Mouse (Mus musculus): Measurements from ENCODE around the gene Ky. TPM values are rescaled to one million over a fixed set of nuclear protein-coding genes. Genes with fewer than 3 reads are reported as not detected.

Ky gene
- polyA plus RNA-seq, 1 experiment from 2014 or later, result 0.19 TPM

DNA sequence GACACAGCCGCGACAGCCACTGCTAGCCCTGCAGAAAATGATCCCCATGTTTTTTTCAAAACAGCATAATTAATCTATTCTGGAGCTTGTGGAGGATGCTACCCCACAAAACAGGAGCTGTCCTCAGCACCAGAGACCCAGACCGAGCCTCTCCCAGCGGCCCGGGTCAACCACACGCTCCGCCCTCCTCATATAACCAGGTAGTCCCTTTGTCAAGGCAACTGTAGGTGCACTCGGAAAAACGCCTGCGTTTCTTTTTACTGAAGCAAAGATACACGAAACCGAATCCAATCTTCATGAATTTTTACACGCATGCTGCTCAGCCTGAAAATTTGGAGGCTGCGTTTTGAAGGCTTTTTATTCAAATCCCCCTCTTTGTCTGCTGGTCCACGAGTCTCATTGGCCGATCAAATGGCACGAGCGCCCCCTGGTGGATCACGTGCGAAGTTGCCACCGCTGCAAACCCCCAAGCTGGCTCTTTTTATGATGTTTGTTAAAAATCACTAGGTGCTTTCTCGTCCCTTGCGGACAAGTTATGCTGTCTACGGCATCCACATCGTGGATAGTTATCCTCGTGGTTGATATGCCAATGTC is 39.3 kb downstream of the Ky start:
- 1% methylated on average over 26 of the region's 26 CpGs for WGBS
- no peaks in the 10 kb centered on the region for H3K9me3 ChIP-seq (replicated peaks)
- peak; percentile 90 for DNase-seq (ENCODE audit: low spot score)
- peaks cover 50% of the 10 kb centered on the region for H3K4me1 ChIP-seq
- H3K36me3 ChIP-seq, result no peaks in the 10 kb centered on the region
- H3K4me3 ChIP-seq, result peak overlapping the region; percentile 53
- H3K27ac ChIP-seq (replicated peaks), result peak overlapping the region; percentile 86
- H3K27me3 ChIP-seq (ENCODE audit: low read depth, poor library complexity, severe bottlenecking), result peaks cover 71% of the 10 kb centered on the region

GRCm38 (mm10) chr9:102545406-102546255 is 40.1 kb downstream of the Ky start:
- DNase-seq (ENCODE audit: low spot score), result peak; percentile 70
- Histone ChIP-seq H3K27ac (replicated peaks) (peak overlapping the region; percentile 86), H3K4me3 (peak overlapping the region; percentile 53), H3K9me3 (replicated peaks) (no peaks in the 10 kb centered on the region), H3K36me3 (no peaks in the 10 kb centered on the region), H3K27me3 (ENCODE audit: low read depth, poor library complexity, severe bottlenecking) (peaks cover 71% of the 10 kb centered on the region), H3K4me1 (peaks cover 50% of the 10 kb centered on the region)
- 17% methylated on average over 22 of the region's 22 CpGs for WGBS

DNA sequence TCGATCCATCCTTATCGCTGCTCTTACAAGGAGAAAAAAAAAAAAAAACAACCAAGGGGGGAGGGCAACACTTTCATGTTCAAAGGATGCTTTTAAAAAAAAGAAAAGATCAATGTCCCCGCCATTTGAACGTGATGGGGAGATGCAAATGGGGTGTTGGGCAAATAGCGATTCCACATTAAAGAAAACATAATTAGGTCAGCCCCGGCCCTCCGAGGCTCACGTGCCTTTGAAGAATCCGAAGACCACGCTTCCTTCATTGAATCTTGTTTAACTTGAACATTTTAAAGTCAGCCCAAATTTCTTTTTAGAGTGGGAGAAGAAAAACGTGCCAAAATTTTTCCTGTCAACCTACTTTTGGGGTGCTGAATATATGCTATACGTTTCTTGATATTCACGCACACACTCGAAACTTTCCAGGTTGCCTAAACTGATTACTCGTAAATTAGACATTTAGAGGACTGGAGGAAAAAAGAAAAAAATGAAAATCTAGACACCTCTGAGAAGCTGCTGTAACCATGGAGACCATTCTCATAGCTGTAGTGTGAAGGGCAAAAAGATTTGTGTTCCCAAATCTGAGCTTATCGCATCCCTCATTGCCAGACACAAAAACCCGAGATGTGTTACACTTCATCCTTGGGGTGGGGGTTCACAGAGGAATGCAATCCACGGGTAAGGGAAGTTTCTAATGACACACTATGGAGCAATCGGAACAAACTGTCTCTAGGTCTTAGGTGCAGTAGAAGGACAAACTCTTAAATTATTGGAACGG is 40.9 kb downstream of the Ky start:
- Histone ChIP-seq H3K27me3 (ENCODE audit: low read depth, poor library complexity, severe bottlenecking) (peaks cover 72% of the 10 kb centered on the region), H3K27ac (replicated peaks) (no peak overlapping the region), H3K9me3 (replicated peaks) (no peaks in the 10 kb centered on the region), H3K4me3 (peak overlapping the region; percentile 53), H3K4me1 (peaks cover 50% of the 10 kb centered on the region), H3K36me3 (no peaks in the 10 kb centered on the region)
- no peak for DNase-seq (ENCODE audit: low spot score)
- 56% methylated on average over 20 of the region's 20 CpGs for WGBS

DNA sequence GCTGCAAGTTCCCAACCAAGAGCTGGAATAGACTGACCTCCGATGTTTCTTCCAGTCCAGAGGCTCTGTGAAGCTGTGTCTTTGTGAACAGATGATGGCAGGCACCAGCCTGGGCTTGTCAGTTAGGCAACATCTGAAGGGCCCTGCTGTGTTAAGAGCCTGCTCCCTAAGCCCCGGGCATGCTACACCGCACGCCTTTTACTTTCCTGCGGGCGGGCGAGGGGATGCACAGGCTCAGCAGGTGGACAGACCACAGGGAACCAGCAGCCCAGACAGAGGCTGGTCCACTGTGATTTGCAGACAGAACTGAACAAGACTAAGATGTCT is 41.4 kb downstream of the Ky start:
- Histone ChIP-seq H3K36me3 (no peaks in the 10 kb centered on the region), H3K4me1 (peaks cover 50% of the 10 kb centered on the region), H3K4me3 (no peak overlapping the region), H3K9me3 (replicated peaks) (no peaks in the 10 kb centered on the region), H3K27me3 (ENCODE audit: low read depth, poor library complexity, severe bottlenecking) (peaks cover 69% of the 10 kb centered on the region), H3K27ac (replicated peaks) (peak overlapping the region; percentile 30; the same call in 1 of the 2 replicates)
- WGBS, result 17% methylated on average over 7 of the region's 7 CpGs
- DNase-seq (ENCODE audit: low spot score), result peak; percentile 37

DNA sequence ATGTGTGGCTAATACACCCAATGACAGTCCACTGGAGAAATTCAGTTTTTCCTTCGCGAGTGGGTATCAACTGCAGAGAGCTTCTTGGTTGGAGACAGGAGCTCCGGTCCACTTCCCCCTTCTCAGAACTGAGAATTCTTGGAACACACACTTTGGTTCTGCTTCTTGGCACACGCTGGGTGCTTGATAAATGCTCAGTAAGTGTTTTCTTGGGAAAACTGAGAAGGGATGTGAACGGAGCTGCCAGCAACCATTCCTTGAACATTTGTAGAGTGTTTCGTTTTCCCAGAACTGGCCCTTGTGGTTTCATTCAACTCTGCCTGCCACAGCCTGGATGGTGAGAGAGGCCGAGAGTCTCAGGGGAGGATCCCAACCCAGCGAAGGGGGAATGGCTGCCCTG is 43.7 kb downstream of the Ky start:
- Histone ChIP-seq H3K4me1 (peaks cover 32% of the 10 kb centered on the region), H3K9me3 (replicated peaks) (no peaks in the 10 kb centered on the region), H3K36me3 (no peaks in the 10 kb centered on the region), H3K27me3 (ENCODE audit: low read depth, poor library complexity, severe bottlenecking) (peaks cover 46% of the 10 kb centered on the region), H3K4me3 (no peak overlapping the region), H3K27ac (replicated peaks) (no peak overlapping the region)
- WGBS, result 84% methylated on average over 8 of the region's 8 CpGs
- no peak for DNase-seq (ENCODE audit: low spot score)

- DNase-seq (ENCODE audit: low spot score), result no peak
- Histone ChIP-seq H3K27ac (replicated peaks) (no peak overlapping the region), H3K27me3 (ENCODE audit: low read depth, poor library complexity, severe bottlenecking) (peaks cover 39% of the 10 kb centered on the region), H3K4me1 (peaks cover 8% of the 10 kb centered on the region), H3K4me3 (no peak overlapping the region), H3K9me3 (replicated peaks) (no peaks in the 10 kb centered on the region), H3K36me3 (no peaks in the 10 kb centered on the region)
- 87% methylated on average over 10 of the region's 10 CpGs for WGBS
These were observed 46.2 kb downstream of the Ky start for GRCm38 (mm10) chr9:102551771-102552170.

DNA sequence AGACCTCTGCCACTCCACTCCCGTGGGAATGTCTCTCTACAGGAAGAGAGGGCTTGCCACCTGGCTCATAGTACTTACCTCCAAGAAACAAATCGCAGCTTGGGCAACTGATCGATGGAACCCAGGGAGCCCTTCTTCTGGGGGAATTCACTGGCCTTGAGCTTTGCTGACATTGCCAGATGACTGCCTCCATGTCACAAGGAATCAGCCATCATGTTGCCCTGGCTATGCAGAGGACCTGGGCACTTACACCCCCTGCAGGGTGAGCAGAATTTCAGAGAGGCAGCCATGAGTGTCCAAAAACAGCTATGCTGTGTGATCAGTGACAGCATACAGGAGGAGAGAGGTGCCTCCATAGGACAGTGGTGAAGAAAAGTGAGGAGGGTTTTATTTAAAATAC is 48.2 kb downstream of the Ky start:
- Histone ChIP-seq H3K27ac (replicated peaks) (no peak overlapping the region), H3K4me1 (no peaks in the 10 kb centered on the region), H3K36me3 (no peaks in the 10 kb centered on the region), H3K9me3 (replicated peaks) (peaks cover 5% of the 10 kb centered on the region; the same call in 1 of the 2 replicates), H3K27me3 (ENCODE audit: low read depth, poor library complexity, severe bottlenecking) (peaks cover 21% of the 10 kb centered on the region; the same call in 1 of the 2 replicates), H3K4me3 (no peak overlapping the region)
- 91% methylated on average over 3 of the region's 3 CpGs for WGBS
- no peak for DNase-seq (ENCODE audit: low spot score)

DNA sequence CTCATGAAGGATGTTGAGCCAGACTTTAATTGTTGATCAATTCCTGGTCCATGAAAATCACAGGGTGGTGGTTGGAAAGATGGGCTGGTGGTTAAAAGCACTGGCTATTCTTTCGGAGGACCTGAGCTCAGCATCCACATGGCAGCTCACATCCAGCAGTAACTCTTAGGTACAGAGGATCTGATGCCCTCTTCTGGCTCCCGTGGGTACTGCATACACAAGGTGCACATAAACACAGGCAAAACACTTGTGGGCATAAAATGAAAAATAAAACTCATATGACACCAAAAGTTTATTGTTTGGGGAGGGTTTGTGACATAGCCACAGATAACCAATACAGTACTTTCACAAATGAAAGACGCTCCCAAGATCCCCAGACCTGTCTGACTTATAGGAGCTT is 52.9 kb downstream of the Ky start:
- 89% methylated on average over 3 of the region's 3 CpGs for WGBS
- Histone ChIP-seq H3K36me3 (no peaks in the 10 kb centered on the region), H3K27me3 (ENCODE audit: low read depth, poor library complexity, severe bottlenecking) (no peaks in the 10 kb centered on the region), H3K9me3 (replicated peaks) (peaks cover 6% of the 10 kb centered on the region; the same call in 1 of the 2 replicates), H3K4me3 (no peak overlapping the region), H3K27ac (replicated peaks) (no peak overlapping the region), H3K4me1 (no peaks in the 10 kb centered on the region)
- DNase-seq (ENCODE audit: low spot score), result no peak

DNA sequence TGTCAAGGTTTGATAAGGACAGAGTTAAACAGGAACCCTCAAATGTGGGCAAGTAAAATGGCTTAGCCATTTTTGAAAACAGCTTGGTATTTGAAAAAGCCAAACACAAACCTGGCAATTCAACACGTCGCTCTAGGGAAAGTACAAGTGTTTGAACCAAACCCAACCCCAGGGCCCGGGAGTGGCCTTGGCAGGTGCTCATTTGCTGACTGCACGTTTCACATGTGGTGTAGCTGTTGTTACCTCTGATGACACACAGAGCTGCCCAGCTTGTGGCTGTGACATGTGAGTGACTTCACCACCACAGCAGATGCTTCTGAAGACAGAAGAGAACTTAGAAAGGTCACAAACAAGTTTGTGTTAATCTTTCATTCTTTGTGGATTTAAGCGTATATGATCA is 67.3 kb downstream of the Ky start:
- DNase-seq (ENCODE audit: low spot score), result no peak
- H3K9me3 ChIP-seq (replicated peaks), result no peaks in the 10 kb centered on the region
- H3K36me3 ChIP-seq, result no peaks in the 10 kb centered on the region
- no peak overlapping the region for H3K4me3 ChIP-seq
- H3K27ac ChIP-seq (replicated peaks), result no peak overlapping the region
- peaks cover 13% of the 10 kb centered on the region for H3K4me1 ChIP-seq
- H3K27me3 ChIP-seq (ENCODE audit: low read depth, poor library complexity, severe bottlenecking), result no peaks in the 10 kb centered on the region
- 82% methylated on average over 5 of the region's 5 CpGs for WGBS

GRCm38 (mm10) chr9:102577480-102577879 is 71.9 kb downstream of the Ky start:
- 85% methylated on average over 5 of the region's 5 CpGs for WGBS
- H3K4me1 ChIP-seq, result peaks cover 13% of the 10 kb centered on the region
- H3K27ac ChIP-seq (replicated peaks), result no peak overlapping the region
- H3K4me3 ChIP-seq, result no peak overlapping the region
- no peaks in the 10 kb centered on the region for H3K9me3 ChIP-seq (replicated peaks)
- H3K27me3 ChIP-seq (ENCODE audit: low read depth, poor library complexity, severe bottlenecking), result no peaks in the 10 kb centered on the region
- no peak for DNase-seq (ENCODE audit: low spot score)
- no peaks in the 10 kb centered on the region for H3K36me3 ChIP-seq

- 86% methylated on average over 12 of the region's 12 CpGs for WGBS
- DNase-seq (ENCODE audit: low spot score), result no peak
- Histone ChIP-seq H3K4me3 (no peak overlapping the region), H3K36me3 (peaks cover 34% of the 10 kb centered on the region), H3K27ac (replicated peaks) (no peak overlapping the region), H3K27me3 (ENCODE audit: low read depth, poor library complexity, severe bottlenecking) (no peaks in the 10 kb centered on the region), H3K9me3 (replicated peaks) (no peaks in the 10 kb centered on the region), H3K4me1 (no peaks in the 10 kb centered on the region)
These were observed 76.4 kb downstream of the Ky start for GRCm38 (mm10) chr9:102581921-102582469.

GRCm38 (mm10) chr9:102587347-102587746 is 81.8 kb downstream of the Ky start:
- Histone ChIP-seq H3K27ac (replicated peaks) (no peak overlapping the region), H3K27me3 (ENCODE audit: low read depth, poor library complexity, severe bottlenecking) (no peaks in the 10 kb centered on the region), H3K9me3 (replicated peaks) (no peaks in the 10 kb centered on the region), H3K4me1 (no peaks in the 10 kb centered on the region), H3K36me3 (peaks cover 56% of the 10 kb centered on the region), H3K4me3 (no peak overlapping the region)
- WGBS, result 89% methylated on average over 5 of the region's 5 CpGs
- DNase-seq (ENCODE audit: low spot score), result no peak

Measured in midbrain, embryonic 10.5 days (tissue).